Mouse (Mus musculus) embryonic facial prominence, embryonic 11.5 days (tissue): ENCODE results near the gene Ptp4a2. TPM values are rescaled to one million over a fixed set of nuclear protein-coding genes. Genes with fewer than 3 reads are reported as not detected.

Experiments
- ATAC-seq: fragments of 200-750 bp; cut with Nextera tagmentation; replicated peaks from 2 replicates; pipeline ENCODE4 v1.8.0; 2017; ENCODE audit warnings: low read depth; ENCODE audit not compliant: insufficient number of reproducible peaks, low FRiP score, low TSS enrichment
- DNase-seq: peaks from one replicate; pipeline ENCODE4 v3.0.0-alpha.2; 2015; ENCODE audit warnings: low spot score
- H3K27ac ChIP-seq: fragments of 300-500 bp; sonication (generic); replicated peaks from 2 replicates; pipeline ENCODE4 v1.5.1; 2014; ENCODE audit warnings: mild to moderate bottlenecking, low read depth, low read length, control low read depth
- H3K27me3 ChIP-seq: fragments of 300-500 bp; sonication (generic); 2 replicates; pipeline ENCODE4 v1.6.1; 2014; ENCODE audit warnings: mild to moderate bottlenecking, low read length, moderate library complexity, mixed read lengths; ENCODE audit not compliant: control insufficient read depth, insufficient read depth
- H3K36me3 ChIP-seq: fragments of 300-500 bp; sonication (generic); replicated peaks from 2 replicates; pipeline ENCODE4 v1.6.1; 2014; ENCODE audit warnings: low read depth, mild to moderate bottlenecking, low read length, moderate library complexity, mixed read lengths; ENCODE audit not compliant: control insufficient read depth, insufficient read depth
- H3K4me1 ChIP-seq: fragments of 300-500 bp; sonication (generic); 2 replicates; pipeline ENCODE4 v1.6.1; 2014; ENCODE audit warnings: low read length, mixed read lengths; ENCODE audit not compliant: control insufficient read depth, insufficient read depth
- H3K4me2 ChIP-seq: fragments of 300-500 bp; sonication (generic); 2 replicates; pipeline ENCODE4 v1.6.1; 2014; ENCODE audit warnings: low read depth, mild to moderate bottlenecking, control low read depth, low read length, moderate library complexity
- H3K4me3 ChIP-seq: fragments of 300-500 bp; sonication (generic); 2 replicates; pipeline ENCODE4 v1.5.1; 2014; ENCODE audit warnings: low read depth, low read length, control low read depth
- H3K9ac ChIP-seq: fragments of 300-500 bp; sonication (generic); replicated peaks from 2 replicates; pipeline ENCODE4 v1.6.1; 2014; ENCODE audit warnings: mild to moderate bottlenecking, control low read depth, low read length
- H3K9me3 ChIP-seq: fragments of 300-500 bp; sonication (generic); replicated peaks from 2 replicates; pipeline ENCODE4 v1.6.1; 2016; ENCODE audit warnings: mild to moderate bottlenecking, low read length, inconsistent platforms, mixed read lengths; ENCODE audit not compliant: control insufficient read depth
- WGBS: fragments of 180-500 bp; shearing (Covaris S2); extraction: QIAGEN DNeasy Blood & Tissue Kit; methylation state at CpG from one replicate; pipeline ENCODE4 v1.1.7; 2014; 5-methylcytosine and 5-hydroxymethylcytosine counted together
- polyA plus RNA-seq: library from polyadenylated mRNA; unstranded; fragments of >200 nt; fragmentation: Nextera tagmentation; extraction: Ambion mirVana; gene quantifications from 2 replicates; pipeline ENCODE4 v1.2.1, GENCODE M21; 2014

The Ptp4a2 gene
- polyA plus RNA-seq, 1 experiment from 2014 or later, result 376 TPM

GRCm38 (mm10) chr4:129875406-129875805 lies 64.4 kb downstream of the Ptp4a2 start:
- no peak overlapping the region for H3K9ac ChIP-seq
- no peak overlapping the region for H3K27ac ChIP-seq
- H3K36me3 ChIP-seq, result no peaks in the 10 kb centered on the region; the same call in 1 of the 2 replicates
- WGBS, result 82% methylated on average over 11 of the region's 11 CpGs
- no peaks in the 10 kb centered on the region for H3K9me3 ChIP-seq
- H3K27me3 ChIP-seq, result no peaks in the 10 kb centered on the region
- no peak overlapping the region for H3K4me3 ChIP-seq
- ATAC-seq (no peak), DNase-seq (no peak)
- H3K4me1 ChIP-seq, result peaks cover 6% of the 10 kb centered on the region; the same call in 1 of the 2 replicates
- no peak overlapping the region for H3K4me2 ChIP-seq

DNA sequence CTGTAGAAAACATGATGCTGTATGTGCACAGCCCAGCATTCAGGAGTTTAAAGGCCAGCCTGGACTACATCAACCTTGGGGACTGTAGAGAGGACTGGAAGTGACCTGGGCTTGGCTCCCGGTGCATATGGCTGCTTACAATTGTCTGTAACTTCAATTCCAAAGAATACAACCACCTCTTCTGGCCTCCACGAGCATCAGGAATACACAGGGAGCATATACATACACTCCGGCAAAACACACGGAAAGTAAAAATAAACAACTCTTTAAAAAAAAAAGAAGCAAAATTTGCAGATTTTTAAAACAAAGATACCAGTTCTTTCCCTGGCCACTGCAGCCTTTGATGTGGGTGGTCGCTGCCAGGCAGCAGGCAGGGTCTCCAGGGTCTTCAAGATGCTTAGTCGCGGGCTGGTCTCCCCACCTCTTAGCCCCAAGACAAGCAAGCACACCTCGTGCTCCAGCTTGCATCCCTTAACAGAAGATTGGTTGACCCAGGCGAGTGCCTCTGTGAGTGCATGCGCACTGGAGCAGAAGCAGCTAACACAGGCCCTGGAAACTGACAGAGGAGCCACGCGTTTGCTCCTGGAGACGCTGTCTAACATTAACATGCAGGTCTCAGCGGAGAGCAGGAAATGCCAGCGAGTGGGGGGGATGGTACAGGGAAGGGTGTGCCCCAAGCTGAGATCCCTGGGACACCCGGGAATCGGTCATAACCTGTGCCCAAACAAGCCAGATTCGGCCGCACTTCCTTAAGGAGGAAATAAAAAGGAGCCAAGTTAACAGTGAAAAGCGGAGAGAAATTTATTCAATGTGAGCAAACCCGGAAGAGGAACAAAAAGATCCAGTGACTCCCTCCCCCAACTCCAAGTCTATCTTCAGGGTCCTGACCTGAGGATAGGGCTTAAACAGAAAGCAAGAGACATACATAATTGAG lies 66.1 kb downstream of the Ptp4a2 start:
- Histone ChIP-seq H3K9ac (peak overlapping the region; percentile 23), H3K4me2 (peak overlapping the region; percentile 41), H3K4me1 (peaks cover 6% of the 10 kb centered on the region), H3K36me3 (no peaks in the 10 kb centered on the region), H3K27ac (peak overlapping the region; percentile 61), H3K4me3 (no peak overlapping the region), H3K27me3 (no peaks in the 10 kb centered on the region), H3K9me3 (no peaks in the 10 kb centered on the region)
- peak; percentile 84 for DNase-seq
- ATAC-seq, result peak; percentile 85
- 9% methylated on average over 21 of the region's 21 CpGs for WGBS

GRCm38 (mm10) chr4:129877967-129878655 lies 67.1 kb downstream of the Ptp4a2 start:
- H3K27me3 ChIP-seq, result no peaks in the 10 kb centered on the region
- H3K27ac ChIP-seq, result peak overlapping the region; percentile 61; the same call in 1 of the 2 replicates
- no peaks in the 10 kb centered on the region for H3K36me3 ChIP-seq
- no peak overlapping the region for H3K4me3 ChIP-seq
- DNase-seq (no peak), ATAC-seq (no peak)
- H3K4me1 ChIP-seq, result peaks cover 12% of the 10 kb centered on the region
- WGBS, result 62% methylated on average over 11 of the region's 11 CpGs
- H3K9ac ChIP-seq, result peak overlapping the region; percentile 23; the same call in 1 of the 2 replicates
- H3K4me2 ChIP-seq, result no peak overlapping the region; the same call in 1 of the 2 replicates
- H3K9me3 ChIP-seq, result no peaks in the 10 kb centered on the region

DNA sequence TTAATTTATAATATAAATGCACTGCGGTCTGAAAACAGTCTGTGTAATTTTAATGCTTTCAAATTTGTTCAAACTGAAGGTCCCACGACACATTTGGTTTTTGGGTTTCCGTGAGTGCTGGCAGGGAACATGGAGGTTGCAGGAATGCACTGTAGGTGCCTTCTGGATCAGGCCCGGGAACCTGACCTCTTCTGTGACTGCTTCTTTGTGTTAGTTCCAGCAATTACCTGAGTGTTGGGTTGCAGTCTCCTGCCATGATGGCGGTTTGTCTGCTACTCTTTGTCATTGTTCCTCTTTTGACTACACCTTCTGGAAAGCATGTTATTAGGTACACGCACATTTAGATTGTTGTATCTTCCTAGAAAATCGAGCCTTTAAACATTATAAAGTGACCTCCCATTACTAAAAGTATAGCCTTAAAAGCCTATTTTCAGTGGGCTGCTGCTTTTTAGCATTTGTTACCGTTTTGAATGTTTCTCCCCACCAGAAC lies 67.7 kb downstream of the Ptp4a2 start:
- no peak overlapping the region; the same call in 1 of the 2 replicates for H3K27ac ChIP-seq
- WGBS, result 54% methylated on average over 8 of the region's 8 CpGs
- H3K36me3 ChIP-seq, result no peaks in the 10 kb centered on the region
- H3K9ac ChIP-seq, result no peak overlapping the region
- H3K27me3 ChIP-seq, result no peaks in the 10 kb centered on the region
- H3K4me1 ChIP-seq, result peaks cover 12% of the 10 kb centered on the region
- no peak for ATAC-seq
- no peaks in the 10 kb centered on the region for H3K9me3 ChIP-seq
- DNase-seq, result peak; percentile 60
- no peak overlapping the region for H3K4me2 ChIP-seq
- no peak overlapping the region for H3K4me3 ChIP-seq

DNA sequence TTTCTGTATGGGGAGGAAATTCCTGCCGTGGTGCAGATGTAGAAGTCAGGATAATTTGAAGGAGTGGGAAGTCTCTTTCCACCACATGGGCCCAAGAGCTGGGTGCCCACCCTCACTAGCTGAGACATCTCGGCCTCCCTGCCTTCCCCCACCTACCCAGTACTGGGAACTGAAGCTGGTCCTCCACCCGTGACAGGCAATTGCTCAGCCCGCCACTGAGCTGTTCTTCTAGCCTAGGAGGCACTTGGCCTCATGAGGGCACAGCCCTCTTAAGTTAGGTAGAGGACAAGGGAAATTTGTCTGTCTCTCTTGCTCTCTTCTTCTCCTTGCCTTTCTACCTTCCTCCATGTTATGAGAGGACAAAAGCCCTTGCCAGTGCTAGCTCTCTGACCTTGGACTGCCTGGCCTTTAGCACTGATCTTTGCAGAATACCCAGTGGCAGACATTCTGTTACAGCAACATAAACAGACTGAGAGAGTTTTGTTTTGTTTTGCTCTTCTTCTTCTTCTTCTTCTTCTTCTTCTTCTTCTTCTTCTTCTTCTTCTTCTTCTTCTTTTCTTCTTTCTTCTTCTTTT lies 68.3 kb downstream of the Ptp4a2 start:
- H3K4me1 ChIP-seq, result peaks cover 12% of the 10 kb centered on the region
- DNase-seq, result no peak
- no peak overlapping the region for H3K4me3 ChIP-seq
- no peak overlapping the region; the same call in 1 of the 2 replicates for H3K27ac ChIP-seq
- no peaks in the 10 kb centered on the region for H3K9me3 ChIP-seq
- 62% methylated on average over 4 of the region's 4 CpGs for WGBS
- H3K9ac ChIP-seq, result peak overlapping the region; percentile 15; the same call in 1 of the 2 replicates
- H3K36me3 ChIP-seq, result no peaks in the 10 kb centered on the region
- no peak for ATAC-seq
- no peaks in the 10 kb centered on the region for H3K27me3 ChIP-seq
- H3K4me2 ChIP-seq, result no peak overlapping the region

GRCm38 (mm10) chr4:129880615-129881014 lies 69.6 kb downstream of the Ptp4a2 start:
- H3K4me3 ChIP-seq, result no peak overlapping the region
- H3K4me2 ChIP-seq, result no peak overlapping the region
- 77% methylated on average over 7 of the region's 7 CpGs for WGBS
- H3K27ac ChIP-seq, result no peak overlapping the region
- no peaks in the 10 kb centered on the region for H3K27me3 ChIP-seq
- no peak for DNase-seq
- H3K36me3 ChIP-seq, result no peaks in the 10 kb centered on the region
- peaks cover 12% of the 10 kb centered on the region for H3K4me1 ChIP-seq
- no peak overlapping the region for H3K9ac ChIP-seq
- H3K9me3 ChIP-seq, result no peaks in the 10 kb centered on the region
- ATAC-seq, result no peak

DNA sequence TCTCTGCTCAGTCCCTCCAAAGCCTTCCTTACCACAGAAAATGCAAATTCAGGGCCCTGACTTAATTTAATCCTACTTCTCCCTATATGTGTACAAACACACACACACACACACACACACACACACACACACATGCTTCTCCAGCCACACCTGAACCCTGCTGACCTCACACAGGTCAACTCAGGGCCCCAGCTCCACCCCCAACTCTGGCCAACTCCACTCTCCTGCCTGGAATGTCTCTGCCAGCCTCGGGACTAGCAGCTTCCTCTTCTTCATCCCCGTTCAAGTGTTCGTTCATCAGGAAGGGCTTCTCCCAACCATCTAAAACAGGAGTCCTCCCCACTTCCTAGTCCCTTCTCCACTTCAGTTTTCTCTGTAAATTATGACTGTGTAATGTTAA lies 70.6 kb downstream of the Ptp4a2 start:
- Histone ChIP-seq H3K9ac (0 out of 2 replicates have a peak overlapping the region, but pooled peaks have one; percentile 30), H3K4me1 (peaks cover 12% of the 10 kb centered on the region), H3K4me3 (no peak overlapping the region), H3K4me2 (no peak overlapping the region), H3K9me3 (no peaks in the 10 kb centered on the region), H3K27ac (no peak overlapping the region), H3K36me3 (no peaks in the 10 kb centered on the region), H3K27me3 (no peaks in the 10 kb centered on the region)
- no peak for DNase-seq
- no peak for ATAC-seq
- WGBS, result 24% methylated on average over 3 of the region's 3 CpGs
